Mouse (Mus musculus): ENCODE data around the gene Tox4. TPM values are rescaled to one million over a fixed set of nuclear protein-coding genes. Genes with fewer than 3 reads are reported as not detected.
"Not testable (repeated sequence)": the region's sequence is repeated elsewhere in the genome, so short reads cannot be mapped to it uniquely, and the experiment has no call there.

Tox4 gene
- polyA plus RNA-seq, 1 experiment from 2014 or later, result 51.5 TPM

DNA sequence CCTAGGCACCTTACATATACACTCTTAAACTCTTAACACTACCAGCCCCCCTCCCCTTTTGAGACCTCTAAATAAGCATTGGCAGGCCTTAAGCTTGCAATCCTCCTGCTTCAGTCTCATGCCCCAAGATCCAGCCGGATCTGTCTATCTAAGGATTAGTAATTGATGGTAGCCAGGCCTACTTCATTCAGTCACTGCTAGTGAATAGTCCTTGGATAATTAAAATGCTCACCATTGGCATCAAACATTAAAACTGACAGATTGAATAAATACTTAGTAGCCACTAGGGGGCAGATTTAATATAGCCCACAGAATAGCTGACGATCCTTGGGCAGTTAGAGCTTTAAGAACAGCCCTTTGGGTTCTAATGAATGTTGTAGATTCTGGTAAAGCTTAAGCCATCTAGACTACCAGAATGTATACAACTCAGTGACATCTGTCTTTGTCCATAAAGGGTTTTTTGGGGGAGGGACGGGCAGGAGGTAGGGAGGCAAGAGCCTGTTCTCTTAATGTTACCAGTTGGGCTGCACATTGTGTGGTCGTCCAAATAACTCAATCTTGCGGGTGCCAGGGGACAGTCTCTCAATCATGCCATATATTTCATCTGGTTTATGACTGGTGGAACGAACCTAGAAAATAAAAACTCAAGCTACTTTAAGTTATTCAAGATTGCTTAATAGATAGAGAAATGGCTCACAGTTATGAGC is 16.8 kb downstream of the Tox4 start:
- Histone ChIP-seq H3K9ac (replicated peaks; ENCODE audit: low read length) (no peak overlapping the region), H3K27ac (replicated peaks; ENCODE audit: low read depth, low read length) (no peak overlapping the region), H3K4me1 (ENCODE audit: control insufficient read depth, insufficient read depth, low read length) (no peaks in the 10 kb centered on the region), H3K36me3 (replicated peaks; ENCODE audit: control insufficient read depth, insufficient read depth, low read depth, low read length) (peaks cover 4% of the 10 kb centered on the region), H3K4me3 (ENCODE audit: low read depth, low read length) (no peak overlapping the region), H3K4me2 (ENCODE audit: low read depth, low read length) (no peak overlapping the region), H3K9me3 (replicated peaks; ENCODE audit: control insufficient read depth, low read length) (no peaks in the 10 kb centered on the region), H3K27me3 (ENCODE audit: control insufficient read depth, insufficient read depth, low read length) (no peaks in the 10 kb centered on the region)
- ATAC-seq (replicated peaks; ENCODE audit: insufficient number of reproducible peaks, low FRiP score, low TSS enrichment, low read depth) (peak; percentile 42; the same call in 1 of the 2 replicates), DNase-seq (ENCODE audit: low spot score) (peak; percentile 63)
- 74% methylated on average over 6 of the region's 6 CpGs for WGBS

DNA sequence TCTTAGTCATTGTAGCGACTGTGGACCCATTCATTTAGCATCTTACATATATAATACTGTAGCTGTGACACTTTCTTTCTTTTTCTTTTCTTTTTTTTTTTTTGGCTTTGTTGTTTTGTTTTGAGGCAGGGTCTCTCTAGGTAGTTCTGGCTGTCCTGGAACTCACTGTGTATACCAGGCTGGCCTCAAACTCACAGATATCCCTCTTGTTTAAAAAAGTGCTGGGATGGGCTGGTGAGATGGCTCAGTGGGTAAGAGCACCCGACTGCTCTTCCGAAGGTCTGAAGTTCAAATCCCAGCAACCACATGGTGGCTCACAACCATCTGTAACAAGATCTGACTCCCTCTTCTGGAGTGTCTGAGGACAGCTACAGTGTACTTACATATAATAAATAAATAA is 24.6 kb downstream of the Tox4 start:
- WGBS, result 91% methylated on average over 3 of the region's 3 CpGs
- not testable (repeated sequence) for H3K4me2 ChIP-seq (ENCODE audit: low read depth, low read length)

DNA sequence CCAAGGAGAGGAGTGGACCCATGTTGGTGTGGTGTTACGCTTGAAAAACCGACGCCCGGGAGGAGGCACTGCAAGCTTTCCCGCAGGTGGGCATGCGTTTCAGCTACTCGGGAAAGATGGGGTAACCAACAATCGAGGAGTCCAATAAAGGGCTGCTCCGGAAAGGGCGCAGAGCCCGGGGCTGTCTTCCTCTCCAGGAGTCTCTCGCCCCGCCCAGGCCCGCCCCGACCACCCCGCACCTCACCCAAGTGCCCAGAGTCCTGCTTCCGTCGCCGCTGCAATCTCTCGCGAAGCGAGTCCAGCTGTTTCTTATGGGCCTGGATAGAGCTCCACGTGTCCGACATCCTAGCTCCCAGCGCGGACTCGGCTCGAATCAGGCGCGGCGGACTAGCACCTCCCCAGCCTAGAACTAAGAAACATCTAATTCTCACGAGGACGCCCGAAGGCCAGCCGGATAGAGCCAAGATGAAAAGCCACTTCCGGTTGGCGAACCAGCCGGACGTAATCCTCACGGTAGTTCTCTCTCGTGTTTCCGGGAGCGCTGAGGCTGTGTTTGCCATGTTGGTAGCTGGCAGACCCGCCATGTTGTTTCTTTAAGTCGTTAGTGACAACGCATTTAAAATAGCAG is 25.8 kb downstream of the Tox4 start, which contains the start of gene Mettl3:
TSS of gene Mettl3 (minus strand) at position 485 of the 628 bp plus-strand sequence.
- no peaks in the 10 kb centered on the region; the same call in 1 of the 2 replicates for H3K36me3 ChIP-seq (replicated peaks; ENCODE audit: control insufficient read depth, insufficient read depth, low read depth, low read length)
- no peaks in the 10 kb centered on the region for H3K4me1 ChIP-seq (ENCODE audit: control insufficient read depth, insufficient read depth, low read length)
- H3K4me3 ChIP-seq (ENCODE audit: low read depth, low read length), result peak within 1 kb of the TSS; percentile 72
- no peaks in the 10 kb centered on the region for H3K9me3 ChIP-seq (replicated peaks; ENCODE audit: control insufficient read depth, low read length)
- under 1% methylated on average over 46 of the region's 46 CpGs for WGBS
- H3K27ac ChIP-seq (replicated peaks; ENCODE audit: low read depth, low read length), result peak within 1 kb of the TSS; percentile 87
- H3K27me3 ChIP-seq (ENCODE audit: control insufficient read depth, insufficient read depth, low read length), result no peaks in the 10 kb centered on the region
- DNase-seq (ENCODE audit: low spot score) (peak; percentile 96), ATAC-seq (replicated peaks; ENCODE audit: insufficient number of reproducible peaks, low FRiP score, low TSS enrichment, low read depth) (peak; percentile 95)
- H3K4me2 ChIP-seq (ENCODE audit: low read depth, low read length), result peak within 1 kb of the TSS; percentile 64
- H3K9ac ChIP-seq (replicated peaks; ENCODE audit: low read length), result peak within 1 kb of the TSS; percentile 66

More for the DNA sequence above, 24.6 kb downstream of the Tox4 start:
- not testable (repeated sequence) for H3K27ac ChIP-seq (replicated peaks; ENCODE audit: low read depth, low read length); ATAC-seq (replicated peaks; ENCODE audit: insufficient number of reproducible peaks, low FRiP score, low TSS enrichment, low read depth); H3K9ac ChIP-seq (replicated peaks; ENCODE audit: low read length); DNase-seq (ENCODE audit: low spot score); H3K27me3 ChIP-seq (ENCODE audit: control insufficient read depth, insufficient read depth, low read length); H3K4me1 ChIP-seq (ENCODE audit: control insufficient read depth, insufficient read depth, low read length); H3K36me3 ChIP-seq (replicated peaks; ENCODE audit: control insufficient read depth, insufficient read depth, low read depth, low read length); H3K4me3 ChIP-seq (ENCODE audit: low read depth, low read length); H3K9me3 ChIP-seq (replicated peaks; ENCODE audit: control insufficient read depth, low read length)

DNA sequence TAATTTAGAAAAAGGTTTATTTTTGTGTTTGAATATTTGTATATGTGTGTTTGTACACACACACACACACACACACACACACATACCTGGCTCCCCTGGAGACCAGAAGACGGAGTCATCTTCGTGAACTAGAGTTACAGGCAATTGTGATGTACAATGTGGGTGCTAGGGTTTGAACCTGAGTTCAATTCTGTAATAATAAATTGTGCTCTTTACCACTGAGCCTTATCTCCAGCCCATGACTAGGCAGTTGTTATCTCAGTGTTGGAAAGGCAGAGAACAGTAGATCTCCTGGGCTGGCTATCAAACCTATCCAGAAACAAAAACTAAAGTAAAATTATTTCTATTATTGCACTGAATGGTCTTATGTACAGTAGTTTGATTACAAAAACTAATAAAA is 27.2 kb downstream of the Tox4 start:
- no peaks in the 10 kb centered on the region for H3K27me3 ChIP-seq (ENCODE audit: control insufficient read depth, insufficient read depth, low read length)
- peaks cover 2% of the 10 kb centered on the region; the same call in 1 of the 2 replicates for H3K36me3 ChIP-seq (replicated peaks; ENCODE audit: control insufficient read depth, insufficient read depth, low read depth, low read length)
- H3K4me2 ChIP-seq (ENCODE audit: low read depth, low read length), result no peak overlapping the region
- WGBS, result 91% methylated on average over 2 of the region's 2 CpGs
- no peaks in the 10 kb centered on the region for H3K4me1 ChIP-seq (ENCODE audit: control insufficient read depth, insufficient read depth, low read length)
- no peak for ATAC-seq (replicated peaks; ENCODE audit: insufficient number of reproducible peaks, low FRiP score, low TSS enrichment, low read depth)
- H3K9me3 ChIP-seq (replicated peaks; ENCODE audit: control insufficient read depth, low read length), result no peaks in the 10 kb centered on the region
- H3K9ac ChIP-seq (replicated peaks; ENCODE audit: low read length), result no peak overlapping the region
- H3K27ac ChIP-seq (replicated peaks; ENCODE audit: low read depth, low read length), result no peak overlapping the region
- H3K4me3 ChIP-seq (ENCODE audit: low read depth, low read length), result no peak overlapping the region
- DNase-seq (ENCODE audit: low spot score), result no peak

DNA sequence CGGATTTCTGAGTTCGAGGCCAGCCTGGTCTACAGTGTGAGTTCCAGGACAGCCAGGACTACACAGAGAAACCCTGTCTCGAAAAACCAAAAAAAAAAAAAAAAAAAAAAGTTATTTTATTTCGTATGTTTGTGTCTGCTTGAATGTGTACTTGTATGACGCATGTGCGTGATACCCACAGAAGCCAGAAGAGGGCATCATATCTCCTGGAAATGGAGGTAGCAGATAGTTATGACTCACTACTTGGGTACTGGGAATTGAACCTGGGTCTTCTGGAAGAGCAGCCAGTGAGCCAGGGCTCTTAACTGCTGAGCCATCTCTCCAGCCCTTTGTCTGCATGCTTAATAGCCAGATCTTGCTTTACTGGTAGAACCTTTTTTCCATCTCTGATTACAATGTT is 31.4 kb downstream of the Tox4 start:
- not testable (repeated sequence) for H3K9me3 ChIP-seq (replicated peaks; ENCODE audit: control insufficient read depth, low read length); H3K27ac ChIP-seq (replicated peaks; ENCODE audit: low read depth, low read length); H3K4me3 ChIP-seq (ENCODE audit: low read depth, low read length); ATAC-seq (replicated peaks; ENCODE audit: insufficient number of reproducible peaks, low FRiP score, low TSS enrichment, low read depth); H3K9ac ChIP-seq (replicated peaks; ENCODE audit: low read length); DNase-seq (ENCODE audit: low spot score); H3K4me1 ChIP-seq (ENCODE audit: control insufficient read depth, insufficient read depth, low read length); H3K4me2 ChIP-seq (ENCODE audit: low read depth, low read length); H3K27me3 ChIP-seq (ENCODE audit: control insufficient read depth, insufficient read depth, low read length)
- peaks cover 29% of the 10 kb centered on the region for H3K36me3 ChIP-seq (replicated peaks; ENCODE audit: control insufficient read depth, insufficient read depth, low read depth, low read length)
- 94% methylated on average over 5 of the region's 6 CpGs for WGBS

DNA sequence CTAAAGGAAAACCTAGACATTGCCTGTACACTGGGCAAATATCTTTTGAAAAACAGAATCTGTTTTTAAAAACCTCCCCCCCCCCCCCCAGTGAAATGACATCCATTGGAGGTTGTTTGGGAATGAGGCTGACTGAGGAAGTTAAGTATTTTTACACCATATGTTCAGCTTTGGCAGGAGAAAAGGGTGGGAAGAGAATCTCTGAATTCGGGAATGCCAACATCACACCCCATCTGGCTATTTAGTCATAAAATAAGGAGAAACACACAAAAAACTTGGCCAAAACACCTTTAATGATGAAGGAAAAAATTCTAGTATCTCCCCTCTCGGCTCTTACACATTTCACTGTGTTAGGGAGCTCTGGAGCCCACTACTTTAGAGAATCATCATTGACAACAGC is 32.0 kb downstream of the Tox4 start:
- H3K27me3 ChIP-seq (ENCODE audit: control insufficient read depth, insufficient read depth, low read length), result no peaks in the 10 kb centered on the region
- WGBS, result 93% methylated on average over 2 of the region's 2 CpGs
- ATAC-seq (replicated peaks; ENCODE audit: insufficient number of reproducible peaks, low FRiP score, low TSS enrichment, low read depth) (no peak), DNase-seq (ENCODE audit: low spot score) (no peak)
- no peak overlapping the region for H3K27ac ChIP-seq (replicated peaks; ENCODE audit: low read depth, low read length)
- H3K9ac ChIP-seq (replicated peaks; ENCODE audit: low read length), result no peak overlapping the region
- H3K4me2 ChIP-seq (ENCODE audit: low read depth, low read length), result no peak overlapping the region
- H3K36me3 ChIP-seq (replicated peaks; ENCODE audit: control insufficient read depth, insufficient read depth, low read depth, low read length), result peaks cover 29% of the 10 kb centered on the region
- H3K4me1 ChIP-seq (ENCODE audit: control insufficient read depth, insufficient read depth, low read length), result peaks cover 9% of the 10 kb centered on the region
- no peaks in the 10 kb centered on the region for H3K9me3 ChIP-seq (replicated peaks; ENCODE audit: control insufficient read depth, low read length)
- no peak overlapping the region for H3K4me3 ChIP-seq (ENCODE audit: low read depth, low read length)

DNA sequence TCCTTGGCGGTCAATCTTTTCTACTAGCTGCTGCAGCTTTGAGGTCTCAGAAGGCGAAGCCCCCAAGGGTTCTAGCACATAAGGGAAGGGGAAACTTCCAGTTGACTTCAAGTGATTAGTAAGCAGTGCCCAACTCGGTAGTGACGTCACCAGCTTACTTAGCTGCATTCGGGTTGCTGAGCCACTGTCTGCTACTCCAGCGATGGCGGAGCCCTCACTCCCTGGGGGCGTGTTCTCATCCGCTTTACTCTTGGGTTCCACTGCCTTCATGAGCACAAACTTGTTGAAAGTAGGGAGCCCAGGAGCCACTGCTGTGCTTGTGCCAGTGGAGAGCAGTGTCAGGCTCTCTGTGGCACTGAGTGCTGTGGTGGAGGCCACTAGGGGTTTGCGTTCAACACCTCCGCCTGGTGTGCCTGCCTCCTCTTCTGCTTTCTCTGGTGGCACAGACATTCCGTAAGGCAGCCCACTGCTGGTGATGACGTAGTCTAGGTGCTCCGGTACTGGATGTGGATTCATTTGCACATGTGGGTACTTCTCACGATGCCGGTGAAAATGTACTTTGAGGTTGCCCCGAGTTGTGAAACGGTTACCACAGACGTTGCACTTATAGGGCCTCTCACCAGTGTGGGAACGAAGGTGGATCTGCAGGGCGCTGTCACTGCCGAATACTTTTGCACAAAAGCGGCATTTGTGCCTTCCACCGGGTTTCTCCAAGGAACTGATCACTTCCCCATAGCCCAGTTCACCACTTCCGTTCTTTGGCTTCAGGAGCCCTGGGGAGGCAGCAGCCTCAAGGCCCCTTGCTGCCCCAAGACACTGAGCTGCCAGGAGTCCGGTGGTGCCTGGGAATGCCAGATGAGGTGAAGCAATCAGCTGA is 35.2 kb downstream of the Tox4 start:
- Histone ChIP-seq H3K36me3 (replicated peaks; ENCODE audit: control insufficient read depth, insufficient read depth, low read depth, low read length) (peaks cover 29% of the 10 kb centered on the region), H3K27ac (replicated peaks; ENCODE audit: low read depth, low read length) (no peak overlapping the region), H3K9me3 (replicated peaks; ENCODE audit: control insufficient read depth, low read length) (no peaks in the 10 kb centered on the region), H3K4me2 (ENCODE audit: low read depth, low read length) (peak overlapping the region; percentile 87; the same call in 1 of the 2 replicates), H3K4me3 (ENCODE audit: low read depth, low read length) (no peak overlapping the region; the same call in 1 of the 2 replicates), H3K4me1 (ENCODE audit: control insufficient read depth, insufficient read depth, low read length) (peaks cover 9% of the 10 kb centered on the region), H3K9ac (replicated peaks; ENCODE audit: low read length) (no peak overlapping the region; the same call in 1 of the 2 replicates), H3K27me3 (ENCODE audit: control insufficient read depth, insufficient read depth, low read length) (no peaks in the 10 kb centered on the region)
- DNase-seq (ENCODE audit: low spot score), result no peak
- no peak for ATAC-seq (replicated peaks; ENCODE audit: insufficient number of reproducible peaks, low FRiP score, low TSS enrichment, low read depth)
- WGBS, result 88% methylated on average over 26 of the region's 26 CpGs

All from embryonic facial prominence, embryonic 11.5 days (tissue).